Comparison of ENCODE assay signal across 8 mouse cellular contexts in genomic region chr6:146643184-146643570, GRCm38 (mm10). TPM values are rescaled to one million over a fixed set of nuclear protein-coding genes. Genes with fewer than 3 reads are reported as not detected.
DNase-seq lines count a peak whose midpoint lies in the region; ATAC-seq and TF ChIP-seq lines count a peak whose summit lies in the region.

No protein-coding gene starts in this region.

- H3K9me3 ChIP-seq in heart, embryonic 14.5 days (ENCODE audit: control insufficient read depth, low read length), result no peaks in the 10 kb centered on the region

- H3K27ac ChIP-seq in heart, embryonic 14.5 days (replicated peaks in 1 of 2; ENCODE audit: control insufficient read depth in 1 of 2, insufficient read depth in 1 of 2, low read depth in 2 of 2, low read length in 2 of 2), result peak overlapping the region; percentile 88 to 91; a peak in 3 of 4 replicates

- DNase-seq in cerebellum, adult 8-10 months, result peak; percentile 15
- DNase-seq in cerebellum, adult 9-11 months, result no peak
- peak; percentile 81 for DNase-seq in R1 (ENCODE audit: low read depth, low spot score)
- DNase-seq in kidney, postnatal 36 days, result peak; percentile 44 to 46
- no peak for DNase-seq in left cerebral cortex, postnatal 14 days (ENCODE audit: low spot score in 2 of 2)

- peak; percentile 17 for TF ChIP-seq POLR2A in myocyte (IDR thresholded peaks at IDR 0.05; ENCODE audit: insufficient read length, low read depth)

- peaks cover 56% of the 10 kb centered on the region for H3K79me2 ChIP-seq in myocyte (ENCODE audit: control insufficient read depth, insufficient read depth)

- 21% methylated on average over 11 of the region's 11 CpGs for WGBS in heart, embryonic 14.5 days

- 0 out of 2 replicates have a peak, but pooled peaks cover 3% of the 10 kb centered on the region for H3K36me3 ChIP-seq in heart, embryonic 14.5 days (ENCODE audit: control insufficient read depth, insufficient read depth, low read length)
- no peaks in the 10 kb centered on the region for H3K36me3 ChIP-seq in myocyte (ENCODE audit: control insufficient read depth, insufficient read depth)

- H3K4me1 ChIP-seq in heart, embryonic 14.5 days (ENCODE audit: control insufficient read depth in 2 of 2, insufficient read depth in 2 of 2, low read length in 2 of 2), result peaks cover 5 to 7% of the 10 kb centered on the region in 2 experiments; a peak in 3 of 4 replicates

- ATAC-seq in heart, embryonic 14.5 days (ENCODE audit: insufficient number of reproducible peaks, insufficient read depth, low FRiP score, low read depth), result no peak
- ATAC-seq in megakaryocyte progenitor cell, adult 5-6 weeks (replicated peaks; ENCODE audit: poor library complexity), result no peak

- intact Hi-C loops in left cerebral cortex, postnatal 14 days (cut with DNase I), result no loop called here

- peak overlapping the region; percentile 85 for H3K4me2 ChIP-seq in heart, embryonic 14.5 days (ENCODE audit: low read length)
- H3K4me2 ChIP-seq in myocyte (ENCODE audit: low read depth), result peak overlapping the region; percentile 95

- H3K4me3 ChIP-seq in heart, embryonic 14.5 days (ENCODE audit: control insufficient read depth in 1 of 2, insufficient read depth in 1 of 2, low read depth in 1 of 2, low read length in 2 of 2), result peak overlapping the region; percentile 79
- peak overlapping the region; percentile 88 for H3K4me3 ChIP-seq in myocyte

- H3K9ac ChIP-seq in heart, embryonic 14.5 days (ENCODE audit: low read length), result peak overlapping the region; percentile 86

- H3ac ChIP-seq in myocyte (ENCODE audit: control insufficient read depth, insufficient read length), result peak overlapping the region; percentile 30

- H3K27me3 ChIP-seq in heart, embryonic 14.5 days (ENCODE audit: control insufficient read depth, insufficient read depth, low read length), result no peaks in the 10 kb centered on the region
- no peaks in the 10 kb centered on the region for H3K27me3 ChIP-seq in myocyte (ENCODE audit: control insufficient read depth, insufficient read depth, insufficient read length)

TF ChIP-seq in myocyte, 11 proteins besides CTCF, POLR2A, EP300 and RAD21:
- TF ChIP-seq E2F4 (IDR thresholded peaks at IDR 0.05; ENCODE audit: insufficient read depth), result no peak
- TF ChIP-seq MYOD1 (IDR thresholded peaks at IDR 0.05; ENCODE audit: control insufficient read depth in 1 of 3, insufficient read length in 2 of 3, low read depth in 2 of 3), result no peak
- no peak for TF ChIP-seq TCF12 (IDR thresholded peaks at IDR 0.05; ENCODE audit: insufficient read depth, poor library complexity, severe bottlenecking)
- no peak for TF ChIP-seq POLR2AphosphoS2 (IDR thresholded peaks at IDR 0.05; ENCODE audit: insufficient read length, low read depth)
- no peak for TF ChIP-seq CEBPB (IDR thresholded peaks at IDR 0.05; ENCODE audit: insufficient read depth, poor library complexity, severe bottlenecking)
- no peak for TF ChIP-seq MAX (IDR thresholded peaks at IDR 0.05; ENCODE audit: low read depth)
- TF ChIP-seq SRF (IDR thresholded peaks at IDR 0.05; ENCODE audit: control insufficient read depth, insufficient read length, low read depth), result no peak
- no peak for TF ChIP-seq REST (IDR thresholded peaks at IDR 0.05; ENCODE audit: insufficient read depth, insufficient read length)
- TF ChIP-seq MYOG (IDR thresholded peaks at IDR 0.05; ENCODE audit: control insufficient read depth in 1 of 3, insufficient read depth in 1 of 3, insufficient read length in 2 of 3, low read depth in 2 of 3), result no peak
- TF ChIP-seq USF1 (IDR thresholded peaks at IDR 0.05; ENCODE audit: low read depth), result no peak
- no peak for TF ChIP-seq TCF3 (IDR thresholded peaks at IDR 0.05; ENCODE audit: insufficient read length, low read depth)

RNA-seq across cellular contexts. Expression of gene Tm7sf3, which starts 0.6 kb away (rescaled TPM):
- polyA plus RNA-seq in heart, embryonic 14.5 days (2014; fragmentation: Nextera tagmentation; extraction: Ambion mirVana), result 43.2 and 44.7 TPM in 2 replicates
- 9.3 TPM for polyA plus RNA-seq in myocyte (2012; fragmentation: generic; extraction: Trizol)
- 10 to 100 TPM; 30.0 to 33.5 TPM for total RNA-seq in left cerebral cortex, postnatal 14 days (2021)
- total RNA-seq in megakaryocyte progenitor cell, adult 5-6 weeks (2015), result 78.9 and 81.3 TPM in 2 replicates
- 92.5 and 99.5 TPM in 2 replicates for total RNA-seq in megakaryocyte progenitor cell, adult 5-6 weeks (2017)

RNA-seq across cellular contexts. Expression of gene Med21, which starts 0.8 kb away (rescaled TPM):
- polyA plus RNA-seq in heart, embryonic 14.5 days (2014; fragmentation: Nextera tagmentation; extraction: Ambion mirVana), result 153 and 156 TPM in 2 replicates
- polyA plus RNA-seq in myocyte (2012; fragmentation: generic; extraction: Trizol), result 53.5 TPM
- total RNA-seq in left cerebral cortex, postnatal 14 days (2021), result 10 to 100 TPM; 38.2 to 39.1 TPM
- 222 and 260 TPM in 2 replicates for total RNA-seq in megakaryocyte progenitor cell, adult 5-6 weeks (2015)
- 190 and 247 TPM in 2 replicates for total RNA-seq in megakaryocyte progenitor cell, adult 5-6 weeks (2017)

Comparison
In these comparisons a context has a peak if more than half of its experiments do, and no peak if none do; other contexts are left out.
1. DNase-seq: peak in cerebellum, adult 8-10 months (single experiment), R1 (single experiment) and kidney, postnatal 36 days (2 of 2); none in cerebellum, adult 9-11 months (single experiment) and left cerebral cortex, postnatal 14 days (0 of 2).
2. RNA of gene Med21, which starts 0.8 kb away (total RNA-seq): 190 to 260 TPM in megakaryocyte progenitor cell, adult 5-6 weeks; 38.2 to 39.1 TPM in left cerebral cortex, postnatal 14 days; every median in the first group is over 4 times any median in the second.